Mouse (Mus musculus) spleen, postnatal 10 days (tissue): ENCODE measurements around the gene Mid1.

Source experiments
- DNase-seq, 2 experiments: peaks; one replicate each; pipeline ENCODE4 v3.0.0; 2021 to 2022; ENCODE audit warnings: low spot score in 2 of 2

Gene Mid1

DNA sequence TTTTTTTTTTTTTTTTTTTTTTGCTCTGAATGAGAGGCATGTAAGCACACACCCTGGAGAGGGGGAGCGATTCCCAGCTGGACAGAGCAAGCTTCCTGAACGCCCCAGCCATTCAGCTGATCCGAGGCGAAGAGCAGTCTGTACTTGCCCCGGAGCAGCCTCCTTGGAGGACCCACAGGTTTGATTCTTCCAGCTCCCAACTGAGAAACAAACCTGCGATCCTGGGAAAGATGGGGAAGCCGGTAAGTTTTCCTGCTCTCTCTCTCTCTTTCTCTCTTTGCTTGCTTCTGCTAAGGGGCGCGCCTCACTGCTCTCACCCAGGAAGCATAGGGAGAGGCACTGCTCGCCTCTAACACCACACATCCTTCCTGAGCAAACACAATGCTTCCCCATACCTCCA is at the start of gene Mid1:
Gene Mid1 (plus strand): TSS at position 69 of the 400 bp plus-strand sequence.
- no peak for DNase-seq

DNA sequence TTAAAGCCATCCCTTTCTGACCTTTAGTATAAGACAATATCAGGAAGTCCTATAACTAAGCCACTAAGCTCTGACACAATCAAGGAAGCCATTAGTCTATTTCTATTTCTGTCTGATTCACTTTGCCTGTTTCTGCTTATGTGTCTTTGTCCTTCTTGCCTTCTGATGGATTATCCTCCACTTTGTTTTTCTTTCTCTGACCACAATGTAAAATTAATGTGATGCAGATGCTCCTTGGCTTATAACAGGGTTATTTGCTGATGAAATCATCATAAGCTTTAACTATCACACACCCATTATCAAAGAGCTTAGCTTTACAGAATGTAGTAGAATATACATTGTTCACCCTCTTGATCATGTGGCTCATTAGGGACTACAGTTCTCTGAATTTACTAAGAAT is 11.9 kb upstream of the Mid1 start:
- no peak for DNase-seq

- no peak for DNase-seq
Observed at GRCm38 (mm10) chrX:169676313-169676712, 8.7 kb upstream of the Mid1 start.

DNA sequence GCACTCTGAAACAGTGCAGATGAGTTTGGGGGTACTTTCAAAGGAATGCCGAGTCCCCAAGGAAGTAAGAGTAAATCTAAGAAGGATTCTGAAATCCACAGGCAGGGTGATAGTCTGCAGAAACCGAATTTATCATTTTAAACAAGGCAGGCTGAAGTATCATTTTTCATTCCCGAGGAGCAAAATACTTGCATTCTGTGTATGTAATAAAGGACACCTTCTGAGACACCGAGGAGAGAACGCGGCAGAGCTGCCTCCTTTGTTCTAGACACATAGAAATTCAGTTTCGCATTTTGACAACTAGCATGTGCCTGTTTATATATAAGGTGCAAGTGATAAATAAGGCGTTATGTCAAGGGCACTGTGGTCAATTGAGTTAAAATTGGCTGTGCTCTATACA is 732 bp downstream of the Mid1 start:
- DNase-seq, result no peak

DNA sequence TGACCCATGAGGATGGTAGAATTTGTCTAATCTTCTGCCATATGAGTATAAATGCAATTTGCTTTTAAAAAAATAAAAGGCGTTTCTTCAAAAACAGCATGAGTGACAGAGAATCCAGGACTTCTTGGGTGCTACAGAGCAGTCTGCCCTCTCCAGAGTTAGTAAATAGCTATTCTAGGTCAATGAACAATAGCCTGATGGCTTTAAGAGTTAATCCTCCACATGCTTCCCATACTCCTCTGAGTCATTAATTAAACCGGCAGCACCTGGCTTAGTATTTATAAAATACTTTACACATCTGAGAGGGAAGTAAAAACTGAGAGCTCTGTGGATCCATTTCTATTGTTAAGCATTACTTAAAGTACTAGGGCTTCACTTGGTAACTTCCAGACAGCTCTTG is 6.2 kb downstream of the Mid1 start:
- no peak for DNase-seq

DNA sequence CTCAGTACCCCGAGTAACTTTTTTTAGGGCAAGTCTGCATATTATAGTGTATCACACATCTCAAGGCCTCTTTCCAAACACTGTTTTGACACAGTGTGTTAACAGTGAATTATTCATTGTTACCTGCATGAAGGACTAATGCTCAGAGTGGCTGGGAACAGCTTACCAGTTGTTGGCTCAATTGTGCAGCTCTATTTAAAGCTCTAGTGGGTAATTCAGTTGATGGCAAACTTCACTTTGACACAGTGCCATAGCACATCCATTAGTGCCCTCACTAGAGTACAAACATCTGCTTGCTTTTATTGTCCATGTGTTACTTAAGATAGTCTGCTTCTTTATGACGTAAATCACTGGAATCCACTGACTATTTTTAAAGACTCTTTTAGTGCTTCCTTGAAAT is 6.7 kb downstream of the Mid1 start:
- no peak for DNase-seq

GRCm38 (mm10) chrX:169692225-169692909 is 7.4 kb downstream of the Mid1 start:
- no peak for DNase-seq

- DNase-seq, result no peak
Observed at GRCm38 (mm10) chrX:169704016-169704602, 19.1 kb downstream of the Mid1 start.

DNA sequence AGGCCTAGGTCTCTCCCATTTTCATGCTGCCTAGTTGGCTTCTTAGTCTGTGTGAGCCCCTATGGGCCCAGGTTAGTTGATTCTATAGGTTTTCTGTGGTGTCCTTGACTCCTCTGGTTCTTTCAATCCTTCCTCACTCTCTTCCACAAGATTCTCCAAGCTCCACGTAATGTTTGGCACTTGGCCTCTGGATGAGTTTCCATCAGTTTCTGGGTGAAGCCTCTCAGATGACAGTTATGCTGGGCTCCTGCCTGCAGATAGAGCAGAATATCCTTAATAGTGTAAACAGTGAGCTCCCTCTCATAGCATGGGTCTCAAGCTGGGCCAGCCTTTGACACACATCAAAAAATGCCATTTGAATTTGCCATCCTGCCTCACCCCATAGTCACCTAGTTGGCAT is 38.5 kb downstream of the Mid1 start:
- no peak for DNase-seq

- DNase-seq, result no peak
Observed at GRCm38 (mm10) chrX:169735387-169735969, 50.5 kb downstream of the Mid1 start.

- DNase-seq, result no peak
Observed at GRCm38 (mm10) chrX:169758001-169758400, 73.0 kb downstream of the Mid1 start.

DNA sequence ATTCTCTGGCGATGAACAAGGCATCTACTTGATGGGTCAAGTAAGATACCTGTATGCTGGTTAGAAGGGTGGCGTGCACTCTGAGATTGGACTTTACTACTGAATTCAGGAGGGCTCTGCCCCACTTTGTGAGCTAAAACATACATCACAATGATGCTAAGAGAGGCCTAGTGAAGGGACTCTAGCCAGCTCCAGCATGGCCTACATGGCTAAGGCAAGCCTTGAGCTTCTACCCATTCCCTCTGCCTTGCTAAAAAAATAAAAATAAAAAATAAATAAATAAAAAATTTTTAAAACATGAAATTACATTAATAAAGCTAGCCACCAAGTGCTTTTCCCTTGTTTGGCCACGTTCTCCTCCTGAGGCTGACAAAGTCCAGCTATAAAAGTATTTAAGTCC is 94.5 kb downstream of the Mid1 start, which contains the start of gene 4933400A11Rik:
Gene 4933400A11Rik (minus strand): TSS at position 101 of the 400 bp plus-strand sequence.
- no peak for DNase-seq

DNA sequence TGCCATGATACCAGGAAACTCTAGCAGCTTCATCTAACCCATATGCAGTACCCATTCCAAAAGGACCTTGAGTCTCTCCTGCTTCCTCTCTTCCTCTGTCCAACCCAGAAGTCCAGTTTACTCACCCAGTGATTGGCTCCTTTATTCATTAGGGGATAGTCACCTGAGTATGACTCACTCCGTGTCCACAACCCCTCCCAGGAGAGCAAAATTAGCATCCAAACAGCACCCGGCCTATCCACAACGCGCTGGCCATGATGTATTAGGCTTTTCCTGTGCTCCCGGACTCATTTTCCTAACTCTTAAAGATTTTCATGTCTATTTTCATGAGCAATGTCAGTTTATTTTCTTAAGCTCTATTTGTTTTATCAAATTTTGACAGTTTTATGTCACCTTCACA is 104.7 kb downstream of the Mid1 start:
- no peak for DNase-seq

DNA sequence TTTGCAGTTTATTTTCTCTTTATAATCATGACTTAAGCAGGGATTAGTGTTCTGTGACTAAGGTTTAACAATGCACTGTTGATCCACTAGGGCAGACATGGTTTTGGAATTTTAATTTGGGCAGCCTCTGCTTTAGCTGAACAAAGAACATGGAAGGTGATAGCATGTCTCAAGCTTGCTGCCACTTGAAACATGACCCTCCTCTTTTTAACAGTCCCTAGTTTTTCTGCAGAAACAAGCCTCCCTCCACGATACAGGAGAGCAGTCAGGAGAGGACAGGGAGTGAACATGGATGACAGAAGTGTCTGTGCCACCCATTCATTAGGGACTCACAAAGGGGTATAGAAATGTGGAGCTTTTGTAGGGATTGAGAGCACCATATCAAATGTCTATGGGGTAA is 107.9 kb downstream of the Mid1 start:
- DNase-seq, result no peak

DNA sequence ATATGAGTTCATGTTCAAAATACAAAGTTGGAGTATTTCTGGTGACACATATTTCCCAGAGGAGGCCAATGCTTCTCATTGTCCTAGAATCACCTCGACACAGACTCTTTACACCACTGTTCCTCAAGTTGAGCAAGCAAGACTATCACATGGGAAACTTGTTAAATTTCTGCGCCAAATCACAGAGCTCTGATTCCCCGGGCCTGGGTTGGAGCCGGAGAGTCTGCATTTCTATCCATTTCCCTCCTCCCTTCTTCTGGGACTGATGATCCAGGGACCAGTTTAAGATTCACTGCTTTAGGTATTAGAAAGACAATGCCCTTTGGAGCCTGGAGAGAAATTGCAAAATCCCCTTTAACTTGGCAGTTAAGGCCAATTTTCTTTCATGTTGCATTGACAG is 109.4 kb downstream of the Mid1 start:
- no peak for DNase-seq

DNA sequence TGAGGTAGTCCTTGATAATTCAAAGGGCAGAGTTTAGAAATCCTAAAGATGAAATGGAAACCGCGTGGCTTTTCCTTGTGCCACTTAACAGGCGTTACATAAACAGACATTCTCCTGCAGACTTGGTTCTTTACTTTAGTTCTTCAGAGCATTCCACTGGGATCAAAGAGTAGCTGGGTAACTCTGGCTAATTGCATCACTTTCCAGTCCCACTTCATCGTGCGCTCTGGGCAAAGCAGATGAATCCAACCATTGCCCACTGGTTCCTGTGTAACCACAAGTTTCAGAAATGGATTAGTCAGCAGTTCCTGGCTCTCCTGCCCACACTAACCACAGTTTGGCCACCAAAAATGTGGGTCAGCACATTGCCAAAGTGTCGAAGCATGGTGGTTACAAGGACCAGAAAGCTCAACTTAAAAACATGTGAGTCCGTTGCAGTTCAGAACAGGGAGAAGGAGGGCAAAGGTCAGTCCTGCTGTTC is 109.9 kb downstream of the Mid1 start:
- no peak for DNase-seq

DNA sequence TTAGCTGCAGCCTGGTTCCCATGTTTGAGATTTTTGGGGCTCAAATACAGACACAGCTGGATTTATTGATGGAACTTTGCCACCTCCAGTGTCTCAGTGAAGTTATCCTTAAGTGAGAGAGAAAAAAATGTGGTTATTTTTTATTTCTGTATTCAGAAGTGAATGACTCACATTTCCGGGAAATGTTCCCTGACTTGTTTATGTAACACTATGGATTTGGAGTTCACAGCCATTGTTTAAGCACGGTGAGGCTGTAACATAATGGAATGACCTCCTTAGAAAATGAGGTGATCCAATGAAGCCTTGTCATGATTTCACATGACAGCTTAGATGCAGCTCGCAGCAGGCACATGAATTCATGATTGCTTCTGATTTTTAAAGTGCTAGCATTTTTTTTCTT is 112.1 kb downstream of the Mid1 start:
- DNase-seq, result no peak

- DNase-seq, result no peak
Observed at GRCm38 (mm10) chrX:169798987-169799680, 114.1 kb downstream of the Mid1 start.

DNA sequence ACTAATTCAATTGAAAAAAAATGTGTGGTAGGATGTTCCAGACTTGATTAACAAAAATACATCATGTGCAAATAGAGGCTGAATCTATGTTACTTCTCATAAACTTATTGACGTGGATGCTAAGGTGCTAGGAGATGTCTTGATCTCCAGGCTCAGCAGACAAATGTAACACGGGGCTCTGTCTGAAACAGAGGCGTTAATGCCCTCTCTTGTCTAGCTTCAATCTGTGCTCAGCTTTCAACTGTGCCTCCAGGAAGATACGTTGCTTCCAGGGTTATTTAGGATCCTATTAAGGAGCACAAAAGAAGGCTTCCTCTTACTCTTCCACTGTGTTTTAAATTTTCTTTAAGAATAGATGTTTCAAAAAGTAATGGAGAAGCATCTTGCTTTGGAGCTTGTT is 115.2 kb downstream of the Mid1 start:
- no peak for DNase-seq

- DNase-seq, result no peak
Observed at GRCm38 (mm10) chrX:169805791-169806190, 120.8 kb downstream of the Mid1 start.

- DNase-seq, result no peak
Observed at GRCm38 (mm10) chrX:169807744-169808143, 122.7 kb downstream of the Mid1 start.

DNA sequence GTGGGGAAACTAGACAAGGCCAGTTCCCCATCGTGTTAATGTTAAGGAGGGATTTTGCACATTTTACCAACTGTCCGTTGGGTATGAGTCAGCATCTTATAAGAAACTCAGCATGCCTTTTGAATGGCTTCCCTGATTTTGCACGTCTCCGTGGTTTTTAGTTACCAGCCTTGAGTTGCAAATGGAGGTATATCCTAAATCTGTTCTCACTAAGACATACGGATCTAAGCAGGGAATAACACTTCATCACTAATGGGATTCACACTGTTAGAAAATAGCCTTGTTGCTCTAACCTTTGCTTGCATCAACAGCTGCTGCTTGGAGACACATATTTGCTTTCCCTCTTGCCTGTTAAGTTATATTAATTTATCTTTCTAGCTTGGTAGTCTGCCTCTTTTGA is 126.3 kb downstream of the Mid1 start:
- no peak for DNase-seq

DNA sequence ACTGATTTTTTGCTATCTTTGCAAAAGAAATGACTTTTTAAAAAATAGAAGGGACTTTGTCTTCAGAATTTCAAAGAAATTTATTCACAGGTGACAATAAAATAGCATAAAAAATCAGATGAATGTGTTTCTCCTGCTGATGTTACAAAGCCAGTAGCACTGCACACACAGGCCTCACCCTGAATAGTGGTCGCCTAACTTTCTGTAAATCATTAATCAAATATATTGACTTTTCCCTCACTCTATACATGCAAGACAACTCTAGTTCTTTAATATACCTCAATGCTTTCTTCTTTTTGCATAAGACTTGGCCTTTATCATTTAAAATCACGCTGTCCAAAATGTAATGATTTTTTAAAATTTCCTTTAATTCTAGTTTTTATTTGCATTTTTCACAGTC is 126.8 kb downstream of the Mid1 start:
- DNase-seq, result no peak
